Mouse (Mus musculus) testis, adult 2 months (tissue): ENCODE data around the gene Phxr2.

Source experiments
- CTCF ChIP-seq: fragments of 200-500 bp; IDR thresholded peaks from 2 replicates; pipeline ENCODE4 v1.5.1; 2012; ENCODE audit warnings: low read depth, mild to moderate bottlenecking, inconsistent platforms, low read length, moderate library complexity; ENCODE audit not compliant: control insufficient read depth, insufficient read depth, insufficient replicate concordance
- POLR2A ChIP-seq: fragments of 200-500 bp; IDR thresholded peaks from 2 replicates; pipeline ENCODE4 v1.6.1; 2012; ENCODE audit warnings: low read depth, mild to moderate bottlenecking, inconsistent platforms, low read length, moderate library complexity; ENCODE audit not compliant: control insufficient read depth

GRCm38 (mm10) chr10:99081569-99081990 lies 44.5 kb downstream of the Phxr2 start:
- TF ChIP-seq CTCF (no peak), POLR2A (no peak)
